Mouse (Mus musculus) embryonic facial prominence, embryonic 14.5 days (tissue): Measurements from ENCODE around the gene Wrap53. TPM values are rescaled to one million over a fixed set of nuclear protein-coding genes. Genes with fewer than 3 reads are reported as not detected.

ENCODE experiments used
- ATAC-seq: fragments of 200-750 bp; cut with Nextera tagmentation; 2 replicates; pipeline ENCODE4 v1.8.0; 2017; ENCODE audit warnings: low read depth, moderate number of reproducible peaks, moderate TSS enrichment
- DNase-seq: peaks from one replicate; pipeline ENCODE4 v3.0.0-alpha.2; 2015; ENCODE audit warnings: low spot score
- H3K27ac ChIP-seq: fragments of 300-500 bp; sonication (generic); replicated peaks from 2 replicates; pipeline ENCODE4 v1.5.1; 2014; ENCODE audit warnings: low read depth, mild to moderate bottlenecking, low read length, moderate library complexity
- H3K27me3 ChIP-seq: fragments of 300-500 bp; sonication (generic); replicated peaks from 2 replicates; pipeline ENCODE4 v1.6.1; 2014; ENCODE audit warnings: low read length; ENCODE audit not compliant: control insufficient read depth, insufficient read depth
- H3K36me3 ChIP-seq: fragments of 300-500 bp; sonication (generic); 2 replicates; pipeline ENCODE4 v1.6.1; 2014; ENCODE audit warnings: low read length, mixed read lengths; ENCODE audit not compliant: control insufficient read depth, insufficient read depth
- H3K4me1 ChIP-seq: fragments of 300-500 bp; sonication (generic); 2 replicates; pipeline ENCODE4 v1.6.1; 2014; ENCODE audit warnings: antibody characterized with exemption, low read length; ENCODE audit not compliant: control insufficient read depth, insufficient read depth
- H3K4me2 ChIP-seq: fragments of 300-500 bp; sonication (generic); 2 replicates; pipeline ENCODE4 v1.6.1; 2014; ENCODE audit warnings: low read depth, mild to moderate bottlenecking, low read length, moderate library complexity, mixed read lengths
- H3K4me3 ChIP-seq: fragments of 300-500 bp; sonication (generic); 2 replicates; pipeline ENCODE4 v1.5.1; 2014; ENCODE audit warnings: low read depth, mild to moderate bottlenecking, low read length
- H3K9ac ChIP-seq: fragments of 300-500 bp; sonication (generic); 2 replicates; pipeline ENCODE4 v1.6.1; 2014; ENCODE audit warnings: low read depth, mild to moderate bottlenecking, low read length, moderate library complexity, mixed read lengths
- H3K9me3 ChIP-seq: fragments of 300-500 bp; sonication (generic); 2 replicates; pipeline ENCODE4 v1.6.1; 2016; ENCODE audit warnings: low read length; ENCODE audit not compliant: control insufficient read depth
- WGBS: fragments of 180-500 bp; shearing (Covaris S2); extraction: QIAGEN DNeasy Blood & Tissue Kit; methylation state at CpG from one replicate; pipeline ENCODE4 v1.1.7; 2014; 5-methylcytosine and 5-hydroxymethylcytosine counted together
- polyA plus RNA-seq: library from polyadenylated mRNA; unstranded; fragments of >200 nt; fragmentation: Nextera tagmentation; extraction: Ambion mirVana; gene quantifications from 2 replicates; pipeline ENCODE4 v1.2.1, GENCODE M21; 2014

Gene Wrap53
- polyA plus RNA-seq, 1 experiment from 2014 or later, result 18.4 TPM

DNA sequence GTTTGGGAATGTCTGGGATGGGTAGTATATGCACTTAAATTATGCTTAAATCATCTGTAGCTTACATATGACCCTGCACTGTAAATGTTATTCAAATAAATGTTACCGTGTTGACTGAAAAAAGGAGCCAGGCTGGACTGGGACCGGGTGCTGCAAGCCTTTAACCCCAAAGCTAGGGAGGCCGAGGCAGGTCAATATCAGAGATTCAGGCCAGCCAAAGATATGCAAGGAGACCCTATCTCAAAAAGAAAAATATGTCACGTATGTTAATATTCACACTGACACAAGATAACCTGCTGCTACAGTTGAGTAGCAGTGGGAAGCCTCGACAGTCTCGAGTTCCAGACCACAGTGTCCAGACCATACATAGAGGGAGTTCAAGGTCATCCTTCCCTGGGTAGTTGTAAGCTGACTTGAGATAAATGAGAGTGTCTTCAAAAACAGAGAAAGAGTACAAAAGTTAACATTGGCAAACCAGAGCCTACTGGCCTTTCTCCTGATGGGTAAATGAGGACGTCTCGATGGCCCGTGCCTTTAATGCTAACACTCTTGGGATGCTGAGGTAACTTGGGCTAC is 2.3 kb upstream of the Wrap53 start:
- DNase-seq, result no peak
- H3K27ac ChIP-seq, result peak overlapping the region; percentile 97; the same call in 1 of the 2 replicates
- WGBS, result 62% methylated on average over 9 of the region's 9 CpGs
- no peaks in the 10 kb centered on the region for H3K27me3 ChIP-seq
- peaks cover 15% of the 10 kb centered on the region for H3K36me3 ChIP-seq
- no peaks in the 10 kb centered on the region for H3K9me3 ChIP-seq
- peak overlapping the region; percentile 73 for H3K4me3 ChIP-seq
- ATAC-seq, result no peak
- peak overlapping the region; percentile 84 for H3K9ac ChIP-seq
- H3K4me1 ChIP-seq, result peaks cover 16% of the 10 kb centered on the region
- H3K4me2 ChIP-seq, result peak overlapping the region; percentile 69

DNA sequence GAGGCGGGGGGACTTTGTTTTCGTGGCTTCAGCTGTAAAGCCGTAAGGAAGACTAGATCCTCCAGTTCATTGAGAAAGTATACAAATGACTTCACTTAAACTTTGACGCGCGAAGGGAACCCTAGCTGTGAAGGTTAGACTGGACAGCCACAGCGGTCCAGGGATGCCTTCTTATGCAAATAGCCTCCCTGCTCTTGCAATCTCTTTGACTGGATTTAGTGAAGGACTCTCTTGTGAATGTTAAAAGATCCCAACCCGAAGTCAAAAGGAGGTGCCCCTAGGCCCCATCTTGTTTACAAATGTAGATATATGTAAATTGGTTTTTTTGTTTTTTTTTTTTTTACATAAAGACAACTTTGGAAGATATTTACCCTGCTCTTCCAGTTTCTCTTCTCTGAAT is 1.8 kb upstream of the Wrap53 start:
- Histone ChIP-seq H3K4me2 (peak overlapping the region; percentile 69), H3K9ac (peak overlapping the region; percentile 84), H3K27me3 (no peaks in the 10 kb centered on the region), H3K4me1 (peaks cover 21% of the 10 kb centered on the region), H3K4me3 (peak overlapping the region; percentile 73), H3K9me3 (no peaks in the 10 kb centered on the region), H3K27ac (peak overlapping the region; percentile 97), H3K36me3 (peaks cover 15% of the 10 kb centered on the region)
- DNase-seq (no peak), ATAC-seq (no peak)
- WGBS, result under 1% methylated on average over 8 of the region's 8 CpGs

DNA sequence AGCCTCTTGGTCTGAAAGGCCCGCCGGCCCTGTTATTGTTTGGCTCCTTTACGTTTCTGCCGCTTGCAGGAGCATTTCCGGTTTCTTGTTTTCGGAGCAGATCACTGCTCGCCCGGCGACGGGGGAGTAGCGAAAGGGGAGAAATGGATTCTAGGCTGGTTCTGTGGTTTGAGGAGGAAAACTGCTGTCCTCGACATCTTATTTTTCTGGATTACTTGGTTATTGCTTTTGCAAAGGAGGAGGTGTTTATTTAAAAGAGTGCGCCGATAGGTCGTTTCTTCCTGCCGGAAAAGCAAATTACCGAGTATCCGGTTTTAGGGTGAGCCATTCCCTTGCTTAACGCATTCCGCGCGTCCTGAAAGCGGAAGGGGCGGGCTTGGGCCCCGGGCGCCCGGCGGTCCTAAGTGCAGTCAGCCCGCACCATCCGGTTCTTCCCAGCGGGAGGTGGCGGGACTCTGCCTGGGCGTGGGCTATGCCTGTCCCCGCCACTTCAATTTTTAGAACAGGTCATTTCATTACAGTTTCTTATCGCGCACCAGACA is 1.2 kb upstream of the Wrap53 start:
- H3K27me3 ChIP-seq, result no peaks in the 10 kb centered on the region

GRCm38 (mm10) chr11:69580572-69581146 is 604 bp upstream of the Wrap53 start:
- no peak for ATAC-seq
- Histone ChIP-seq H3K9me3 (no peaks in the 10 kb centered on the region), H3K27me3 (no peaks in the 10 kb centered on the region), H3K27ac (peak overlapping the region; percentile 97), H3K4me2 (peak overlapping the region; percentile 69), H3K4me1 (peaks cover 22% of the 10 kb centered on the region), H3K36me3 (peaks cover 14% of the 10 kb centered on the region; the same call in 1 of the 2 replicates), H3K9ac (peak overlapping the region; percentile 84), H3K4me3 (peak overlapping the region; percentile 73)
- no peak for DNase-seq
- WGBS, result under 1% methylated on average over 25 of the region's 25 CpGs

More for the DNA sequence above, 1.2 kb upstream of the Wrap53 start:
- Histone ChIP-seq H3K36me3 (peaks cover 14% of the 10 kb centered on the region; the same call in 1 of the 2 replicates), H3K4me2 (peak overlapping the region; percentile 69), H3K4me3 (peak overlapping the region; percentile 73), H3K9ac (peak overlapping the region; percentile 84), H3K9me3 (no peaks in the 10 kb centered on the region), H3K27ac (peak overlapping the region; percentile 97), H3K4me1 (peaks cover 22% of the 10 kb centered on the region)
- peak; percentile 98 for DNase-seq
- under 1% methylated on average over 36 of the region's 36 CpGs for WGBS
- peak; percentile 85 for ATAC-seq

GRCm38 (mm10) chr11:69579128-69580017 is 682 bp downstream of the Wrap53 start:
- WGBS, result 2% methylated on average over 38 of the region's 39 CpGs
- peak overlapping the region; percentile 69 for H3K4me2 ChIP-seq
- peak; percentile 95 for ATAC-seq
- peak; percentile 99 for DNase-seq
- H3K9me3 ChIP-seq, result no peaks in the 10 kb centered on the region
- H3K36me3 ChIP-seq, result peaks cover 20% of the 10 kb centered on the region; the same call in 1 of the 2 replicates
- peak overlapping the region; percentile 97 for H3K27ac ChIP-seq
- H3K27me3 ChIP-seq, result no peaks in the 10 kb centered on the region
- H3K9ac ChIP-seq, result peak overlapping the region; percentile 86
- peaks cover 22% of the 10 kb centered on the region for H3K4me1 ChIP-seq
- H3K4me3 ChIP-seq, result peak overlapping the region; percentile 73

GRCm38 (mm10) chr11:69578301-69578700 is 1.8 kb downstream of the Wrap53 start:
- no peak for ATAC-seq

DNA sequence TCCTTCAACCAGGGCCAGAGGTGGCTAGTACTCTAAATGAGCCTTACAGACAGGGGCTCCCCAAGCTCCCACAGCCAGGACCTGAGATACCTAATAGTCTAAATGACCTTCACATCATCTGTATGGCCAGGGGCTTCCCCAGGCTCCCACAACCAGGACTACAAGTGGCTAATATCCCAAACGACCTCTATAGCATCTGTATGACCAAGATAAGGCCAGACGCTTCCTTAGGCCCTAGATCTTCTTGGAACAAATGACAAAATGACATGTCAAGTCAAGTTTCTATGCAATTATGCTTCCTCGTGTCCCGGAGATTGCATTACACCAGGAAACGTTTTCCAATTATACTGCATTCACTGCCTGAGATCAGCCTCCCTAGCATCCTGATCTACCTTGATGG is 3.7 kb downstream of the Wrap53 start:
- Histone ChIP-seq H3K36me3 (peaks cover 28% of the 10 kb centered on the region; the same call in 1 of the 2 replicates), H3K9ac (peak overlapping the region; percentile 34; the same call in 1 of the 2 replicates), H3K4me3 (no peak overlapping the region), H3K27ac (no peak overlapping the region), H3K4me2 (no peak overlapping the region), H3K27me3 (no peaks in the 10 kb centered on the region), H3K4me1 (peaks cover 17% of the 10 kb centered on the region), H3K9me3 (no peaks in the 10 kb centered on the region)
- no peak for DNase-seq
- ATAC-seq, result no peak
- WGBS, result 66% methylated on average over 5 of the region's 5 CpGs

More at GRCm38 (mm10) chr11:69578301-69578700, 1.8 kb downstream of the Wrap53 start:
- Histone ChIP-seq H3K36me3 (peaks cover 20% of the 10 kb centered on the region; the same call in 1 of the 2 replicates), H3K9me3 (no peaks in the 10 kb centered on the region), H3K27ac (peak overlapping the region; percentile 75; the same call in 1 of the 2 replicates), H3K9ac (peak overlapping the region; percentile 86), H3K4me1 (peaks cover 22% of the 10 kb centered on the region), H3K4me3 (peak overlapping the region; percentile 73), H3K4me2 (peak overlapping the region; percentile 69), H3K27me3 (no peaks in the 10 kb centered on the region)
- 11% methylated on average over 14 of the region's 15 CpGs for WGBS
- DNase-seq, result no peak

GRCm38 (mm10) chr11:69575220-69575619 is 4.8 kb downstream of the Wrap53 start:
- DNase-seq (peak; percentile 56), ATAC-seq (no peak)
- no peak overlapping the region for H3K4me3 ChIP-seq
- 68% methylated on average over 3 of the region's 3 CpGs for WGBS
- H3K27me3 ChIP-seq, result no peaks in the 10 kb centered on the region
- H3K9me3 ChIP-seq, result no peaks in the 10 kb centered on the region
- H3K9ac ChIP-seq, result no peak overlapping the region
- H3K4me2 ChIP-seq, result no peak overlapping the region
- H3K36me3 ChIP-seq, result peaks cover 39% of the 10 kb centered on the region
- H3K27ac ChIP-seq, result no peak overlapping the region
- H3K4me1 ChIP-seq, result peaks cover 17% of the 10 kb centered on the region
